Mouse (Mus musculus): ENCODE results near the gene Dgki. TPM values are rescaled to one million over a fixed set of nuclear protein-coding genes. Genes with fewer than 3 reads are reported as not detected.

The Dgki gene
- 10 to 100 TPM; 71.2 to 81.8 TPM for total RNA-seq (2021)

DNA sequence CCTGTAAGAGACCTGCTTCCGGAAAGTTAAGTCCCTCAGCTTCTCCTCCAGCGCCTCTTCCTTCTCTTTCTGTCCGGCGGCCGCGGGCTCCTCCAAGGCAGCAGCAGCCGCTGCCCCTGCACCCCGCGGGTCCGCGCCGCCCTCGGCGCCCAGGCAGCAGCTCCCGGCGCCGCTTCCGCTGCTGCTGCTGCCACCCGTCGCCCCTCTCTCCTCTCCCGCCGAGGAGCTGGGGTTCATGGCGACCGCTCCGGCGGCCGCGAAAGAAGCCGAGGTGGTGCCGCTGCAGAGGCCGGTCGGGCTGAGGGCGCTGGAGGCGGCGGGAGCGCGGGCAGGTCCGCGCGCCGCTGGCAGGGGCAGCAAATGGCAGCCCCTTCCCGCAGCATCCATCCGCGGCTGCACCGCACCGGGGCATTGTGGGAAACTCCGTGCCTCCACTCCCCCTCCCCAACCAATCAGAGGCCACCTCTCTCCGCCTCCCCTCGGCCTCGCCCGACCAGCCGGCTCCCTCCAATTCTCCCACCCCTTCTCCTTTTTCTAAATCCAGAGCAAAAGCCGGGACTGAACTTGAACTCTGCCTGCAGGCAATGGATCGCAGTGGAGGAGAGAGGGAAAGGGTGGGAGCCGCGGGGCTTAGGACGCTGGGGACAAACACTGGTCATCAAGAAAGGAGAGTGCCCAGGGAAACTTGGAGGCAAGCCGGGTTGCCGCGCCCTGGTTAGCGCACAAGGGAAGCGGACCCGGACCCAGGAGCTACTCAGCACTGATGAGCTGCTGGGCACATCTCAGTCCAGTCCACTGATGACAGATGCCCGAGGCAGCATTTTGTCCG, at the start of gene Dgki:
Dgki (minus strand) TSS at position 623 of the 829 bp plus-strand sequence.
- peak; percentile 69 to 80 for DNase-seq (ENCODE audit: extremely low spot score in 1 of 2, low spot score in 1 of 2)

- no peak for DNase-seq (ENCODE audit: extremely low spot score in 1 of 2, low spot score in 1 of 2)
Measured at GRCm38 (mm10) chr6:37347606-37348005, 47.6 kb upstream of the Dgki start.

GRCm38 (mm10) chr6:37338055-37338454, 38.1 kb upstream of the Dgki start:
- no peak for DNase-seq (ENCODE audit: extremely low spot score in 1 of 2, low spot score in 1 of 2)

GRCm38 (mm10) chr6:37336831-37337260, 36.9 kb upstream of the Dgki start:
- no peak for DNase-seq (ENCODE audit: extremely low spot score in 1 of 2, low spot score in 1 of 2)

- DNase-seq (ENCODE audit: extremely low spot score in 1 of 2, low spot score in 1 of 2): no peak
Measured at GRCm38 (mm10) chr6:37336381-37336780, 36.4 kb upstream of the Dgki start.

DNA sequence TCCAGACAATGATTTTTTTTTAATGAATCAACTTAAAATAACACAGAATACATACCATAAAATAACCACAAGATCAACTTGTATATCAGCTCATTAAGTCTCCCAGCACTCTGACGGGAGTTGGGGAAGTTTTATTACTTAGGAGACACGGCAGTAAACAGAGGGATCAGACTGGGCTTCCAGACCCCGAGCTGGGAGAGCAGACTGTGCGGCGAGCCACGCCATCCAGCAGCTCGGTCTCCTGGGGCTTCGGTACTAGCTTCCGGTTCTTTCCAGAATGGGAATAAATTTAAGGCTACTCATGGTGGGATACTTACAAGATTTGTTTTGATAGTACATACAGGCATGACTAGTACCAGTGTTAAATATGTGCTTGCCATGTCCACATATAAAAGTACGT, 32.9 kb upstream of the Dgki start:
- DNase-seq (ENCODE audit: extremely low spot score in 1 of 2, low spot score in 1 of 2): no peak

- no peak for DNase-seq (ENCODE audit: extremely low spot score in 1 of 2, low spot score in 1 of 2)
Measured at GRCm38 (mm10) chr6:37329901-37330864, 30.2 kb upstream of the Dgki start.

DNA sequence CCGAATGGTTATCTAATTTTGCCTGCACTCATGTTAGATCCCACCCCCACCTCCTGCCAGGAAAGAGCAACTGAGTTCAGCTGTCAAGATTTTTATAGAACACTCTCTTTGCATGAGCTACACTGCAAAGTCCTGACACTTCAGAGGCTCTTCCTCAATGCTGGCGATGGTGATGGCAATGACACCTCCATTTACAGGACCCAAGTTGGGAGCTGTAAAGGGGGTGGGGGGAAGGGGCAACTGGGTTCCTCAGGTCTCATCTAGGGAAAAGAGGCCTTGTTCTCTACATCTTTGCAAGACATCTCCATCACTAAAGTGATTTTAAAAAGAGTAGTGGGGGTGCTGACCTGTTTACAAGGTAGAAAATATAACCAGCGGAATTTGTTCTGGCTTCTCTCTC, 29.4 kb upstream of the Dgki start:
- DNase-seq (ENCODE audit: extremely low spot score in 1 of 2, low spot score in 1 of 2): no peak

DNA sequence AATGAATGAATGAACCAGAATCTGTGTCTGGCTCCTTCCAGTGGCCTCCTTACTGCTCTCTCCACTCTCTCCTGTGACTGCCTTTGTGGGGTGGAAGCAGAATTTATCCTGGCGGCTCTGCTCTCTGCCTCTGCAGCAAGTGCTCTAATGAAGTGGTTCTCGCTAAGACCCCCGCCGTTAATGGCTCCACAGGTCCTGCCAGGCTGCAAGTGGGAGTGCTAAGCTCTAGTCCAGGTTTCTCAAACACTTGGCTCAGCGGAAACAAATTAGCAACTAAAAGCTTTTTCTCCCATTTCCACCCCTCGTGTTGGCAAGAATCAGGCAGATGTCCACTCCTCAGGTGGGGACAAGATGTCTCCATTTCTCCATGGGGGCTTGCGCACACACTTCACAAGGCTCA, 28.7 kb upstream of the Dgki start:
- no peak for DNase-seq (ENCODE audit: extremely low spot score in 1 of 2, low spot score in 1 of 2)

DNA sequence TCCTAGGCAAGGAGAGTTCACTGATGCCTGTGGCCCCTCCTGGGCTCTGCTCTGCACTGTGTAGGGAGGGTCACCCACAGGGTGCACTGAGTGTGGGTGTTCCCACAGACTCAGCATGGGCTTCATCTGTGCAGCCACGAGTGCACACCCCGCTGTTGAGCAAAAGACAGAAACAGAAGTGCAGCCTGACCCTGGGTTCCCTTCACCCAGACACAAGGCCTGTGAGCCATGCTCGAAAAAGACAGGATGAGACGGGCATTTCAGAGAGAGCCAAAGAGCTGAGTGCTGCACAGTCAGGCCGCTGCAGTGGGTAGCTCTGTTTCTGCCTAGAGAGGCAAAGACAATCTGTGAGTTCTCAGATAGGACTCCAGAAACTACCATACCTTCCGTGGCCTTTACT, 27.5 kb upstream of the Dgki start:
- DNase-seq (ENCODE audit: extremely low spot score in 1 of 2, low spot score in 1 of 2): no peak

GRCm38 (mm10) chr6:37326603-37326955, 26.6 kb upstream of the Dgki start:
- DNase-seq (ENCODE audit: extremely low spot score in 1 of 2, low spot score in 1 of 2): no peak

DNA sequence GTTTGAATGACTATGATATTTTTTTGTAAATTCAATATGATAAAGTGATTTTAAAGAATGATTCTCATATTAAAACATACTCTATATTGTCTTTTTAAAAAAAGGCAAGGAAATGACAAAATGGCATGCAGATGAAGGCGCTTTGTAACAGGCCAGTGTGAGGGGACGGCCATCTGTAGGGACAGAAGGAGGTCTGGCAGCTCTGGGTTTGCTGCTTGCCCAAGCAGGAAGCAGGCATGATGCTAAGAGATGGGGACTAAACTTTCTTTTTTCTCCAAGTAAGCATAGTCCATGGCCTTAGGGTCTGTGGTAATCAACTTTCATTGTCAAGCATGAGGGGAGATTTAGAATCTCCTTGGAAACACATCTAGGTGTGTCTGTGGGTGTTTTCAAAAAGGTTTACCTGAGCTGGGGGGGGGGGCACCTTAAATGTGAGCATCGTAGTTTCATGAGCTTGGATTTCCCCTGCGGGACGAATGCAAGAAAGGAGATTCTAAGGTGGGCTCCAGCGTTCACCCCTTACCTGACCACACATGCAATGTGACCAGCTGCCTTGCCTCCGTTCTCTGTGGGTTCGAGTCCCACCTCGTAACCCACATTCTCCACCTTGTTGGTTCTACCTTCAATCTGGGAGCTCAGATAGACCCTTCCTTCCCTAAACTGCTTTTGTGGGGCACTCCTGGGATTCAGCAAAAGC, 26.1 kb upstream of the Dgki start:
- no peak for DNase-seq (ENCODE audit: extremely low spot score in 1 of 2, low spot score in 1 of 2)

DNA sequence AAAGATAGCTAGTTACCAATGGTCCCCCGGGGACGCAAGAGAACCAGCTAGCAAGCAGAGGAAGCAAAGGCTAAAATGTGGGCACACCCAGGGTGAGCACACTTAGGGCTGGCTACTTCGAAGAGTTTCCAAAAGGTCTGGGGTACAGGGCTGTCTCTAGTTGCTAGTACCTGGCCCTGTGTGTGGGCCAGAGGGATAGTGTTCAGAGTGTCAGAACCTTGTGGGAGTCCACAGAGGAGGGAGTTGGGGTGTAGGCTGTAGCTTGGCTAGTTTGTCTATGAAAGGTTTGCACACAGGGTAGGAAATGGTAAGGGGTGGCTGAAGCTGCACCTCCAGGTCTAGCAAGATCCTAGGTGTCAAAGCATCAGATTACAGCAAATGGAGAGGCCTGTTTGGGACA, 25.1 kb upstream of the Dgki start:
- no peak for DNase-seq (ENCODE audit: extremely low spot score in 1 of 2, low spot score in 1 of 2)

- no peak for DNase-seq (ENCODE audit: extremely low spot score in 1 of 2, low spot score in 1 of 2)
Measured at GRCm38 (mm10) chr6:37322641-37323040, 22.7 kb upstream of the Dgki start.

DNA sequence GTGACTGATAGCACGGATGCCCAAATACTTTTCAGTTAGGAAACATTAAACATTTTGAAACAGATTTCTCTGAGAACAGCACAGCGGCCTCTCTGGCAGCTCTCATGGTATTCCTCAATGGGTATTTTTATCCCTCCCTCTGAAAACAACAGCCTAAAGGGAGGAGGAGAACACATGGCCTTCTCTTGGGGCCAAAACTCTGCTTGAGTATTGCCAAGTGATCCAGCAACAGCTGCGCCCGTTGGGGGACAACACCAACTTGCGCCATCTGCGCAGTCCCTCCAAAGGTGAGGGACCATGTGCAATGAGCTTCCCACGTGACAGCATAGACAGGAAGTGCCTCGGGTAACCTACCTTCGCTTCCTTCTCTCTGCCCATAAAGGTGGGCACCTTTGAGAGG, 22.1 kb upstream of the Dgki start:
- peak in 1 of 2 experiments; percentile 42 for DNase-seq (ENCODE audit: extremely low spot score in 1 of 2, low spot score in 1 of 2)

DNA sequence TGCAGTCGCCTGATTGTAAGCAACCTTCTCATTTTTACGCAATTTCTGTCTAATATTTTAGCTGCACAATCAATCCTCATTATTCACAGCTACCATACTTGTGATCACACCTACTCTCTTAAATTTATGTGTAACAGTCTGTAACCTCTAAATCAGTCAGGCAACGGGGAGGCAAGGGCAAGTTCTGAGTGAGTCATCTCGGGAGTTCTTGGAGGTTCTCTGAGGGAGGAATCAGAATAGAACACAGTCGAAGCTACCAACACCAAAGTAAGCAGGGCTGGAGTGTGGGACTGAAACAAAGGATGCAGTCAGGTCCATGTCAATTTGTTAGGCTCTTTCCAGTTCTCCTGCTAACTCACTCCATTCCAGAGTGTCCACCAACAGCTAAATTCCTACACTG, 17.9 kb upstream of the Dgki start:
- DNase-seq (ENCODE audit: extremely low spot score in 1 of 2, low spot score in 1 of 2): no peak

DNA sequence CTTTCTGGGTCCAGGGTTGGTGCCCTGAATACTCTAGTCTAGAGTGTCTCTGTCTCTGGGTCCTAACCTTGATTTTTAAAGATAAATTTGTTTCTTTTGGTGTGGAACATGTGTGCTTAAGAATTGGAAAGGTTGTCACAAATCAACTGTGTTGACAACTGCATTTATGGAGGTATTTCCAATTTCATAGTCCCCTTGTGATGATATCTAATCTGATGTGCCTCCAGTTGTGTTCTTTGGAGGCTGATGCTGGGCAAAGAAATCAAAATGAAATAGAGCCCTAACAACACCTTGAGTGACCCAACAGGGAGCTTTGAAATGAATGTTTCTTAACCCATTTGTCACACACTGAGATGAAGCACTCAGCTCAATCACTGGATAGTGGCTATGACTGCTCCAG, 15.5 kb upstream of the Dgki start:
- no peak for DNase-seq (ENCODE audit: extremely low spot score in 1 of 2, low spot score in 1 of 2)

DNA sequence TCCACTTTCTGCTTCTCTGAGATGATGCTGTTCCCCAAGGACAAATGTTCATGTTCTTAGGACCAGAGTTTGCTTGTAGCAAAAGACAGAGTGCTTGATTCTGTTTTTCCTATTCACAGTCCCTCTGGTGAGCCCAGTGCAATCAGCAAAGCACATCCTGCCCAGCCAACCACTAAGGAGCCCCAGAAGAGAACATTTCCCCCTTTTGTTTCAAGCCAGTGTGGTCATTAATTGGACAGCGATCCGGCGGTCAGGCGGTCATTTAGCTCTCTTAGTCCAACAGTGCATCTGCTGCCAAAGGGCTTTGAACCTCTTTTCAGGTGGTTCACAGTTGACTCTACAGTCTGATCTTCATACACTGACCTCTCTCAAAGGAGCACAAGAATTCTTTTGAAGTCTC, 10.6 kb upstream of the Dgki start:
- no peak for DNase-seq (ENCODE audit: extremely low spot score in 1 of 2, low spot score in 1 of 2)

GRCm38 (mm10) chr6:37306616-37307015, 6.6 kb upstream of the Dgki start:
- no peak for DNase-seq (ENCODE audit: extremely low spot score in 1 of 2, low spot score in 1 of 2)

- no peak for DNase-seq (ENCODE audit: extremely low spot score in 1 of 2, low spot score in 1 of 2)
Measured at GRCm38 (mm10) chr6:37300492-37300891, 508 bp upstream of the Dgki start.

- DNase-seq (ENCODE audit: extremely low spot score in 1 of 2, low spot score in 1 of 2): no peak
Measured at GRCm38 (mm10) chr6:37298982-37299381, 1.0 kb downstream of the Dgki start.
